Mouse (Mus musculus): ENCODE measurements around the gene Palld. TPM values are rescaled to one million over a fixed set of nuclear protein-coding genes. Genes with fewer than 3 reads are reported as not detected.

Gene Palld
- total RNA-seq, 2 experiments from 2014 or later = 116 to 127 TPM

DNA sequence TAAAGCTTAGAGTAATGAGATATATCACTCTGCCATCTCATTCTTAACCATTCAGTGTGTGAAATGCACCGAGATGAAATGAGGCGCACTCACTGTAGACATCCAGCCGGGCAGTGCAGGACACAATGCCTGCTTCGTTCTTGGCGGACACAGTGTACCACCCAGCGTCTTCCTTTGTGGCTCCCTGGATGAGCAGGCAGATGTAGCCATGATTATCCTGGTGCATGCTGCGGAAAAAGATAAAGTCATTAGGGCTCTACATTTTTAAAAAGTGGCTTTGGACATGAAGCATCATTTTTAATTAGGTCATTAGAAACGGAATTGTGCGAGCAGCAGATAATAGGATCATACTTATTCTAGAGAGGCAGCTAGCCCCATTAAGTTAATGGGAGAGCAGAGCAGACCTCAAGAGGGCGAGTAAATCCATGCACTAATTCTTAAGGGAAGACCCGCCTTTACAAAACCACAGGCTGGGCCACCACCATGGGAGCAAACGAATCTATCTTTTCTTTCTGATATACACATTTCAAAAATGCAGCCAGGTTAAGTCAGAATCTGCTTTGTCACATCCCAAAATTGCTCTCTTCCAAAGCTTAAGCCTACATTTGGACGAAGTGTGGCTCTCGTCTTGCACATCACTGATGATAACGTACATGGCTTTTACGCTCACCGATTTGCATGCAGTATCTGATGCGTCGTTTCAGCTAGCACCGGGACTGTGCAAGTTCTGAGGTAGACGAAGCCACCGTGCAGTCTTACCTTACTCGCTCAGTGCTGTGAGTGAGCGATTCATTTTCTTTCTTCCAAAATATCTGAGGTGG lies 387.2 kb downstream of the Palld start:
- no peak for DNase-seq
- intact Hi-C loops (cut with DNase I; ENCODE audit: low total_unique reads) = no loop called here

DNA sequence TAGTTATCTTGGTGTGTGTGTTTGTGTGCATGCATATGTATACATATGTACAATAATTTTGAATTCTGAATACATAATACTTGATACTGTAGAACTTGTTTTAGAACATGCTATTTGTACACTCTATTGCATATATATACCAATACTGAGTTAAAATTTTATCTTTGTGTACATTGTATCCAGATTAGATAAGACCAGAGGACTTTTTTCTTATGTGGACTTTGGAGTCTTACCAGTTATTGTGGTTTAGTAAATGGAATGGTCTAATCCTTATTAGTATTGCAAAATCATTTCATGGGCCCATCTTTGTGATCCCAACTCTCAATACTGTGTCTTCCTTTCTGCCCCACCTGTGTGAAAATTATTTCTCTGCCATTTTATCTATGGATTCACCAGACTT lies 400.2 kb downstream of the Palld start:
- intact Hi-C loops (cut with DNase I; ENCODE audit: low total_unique reads) = no loop called here
- DNase-seq = no peak

DNA sequence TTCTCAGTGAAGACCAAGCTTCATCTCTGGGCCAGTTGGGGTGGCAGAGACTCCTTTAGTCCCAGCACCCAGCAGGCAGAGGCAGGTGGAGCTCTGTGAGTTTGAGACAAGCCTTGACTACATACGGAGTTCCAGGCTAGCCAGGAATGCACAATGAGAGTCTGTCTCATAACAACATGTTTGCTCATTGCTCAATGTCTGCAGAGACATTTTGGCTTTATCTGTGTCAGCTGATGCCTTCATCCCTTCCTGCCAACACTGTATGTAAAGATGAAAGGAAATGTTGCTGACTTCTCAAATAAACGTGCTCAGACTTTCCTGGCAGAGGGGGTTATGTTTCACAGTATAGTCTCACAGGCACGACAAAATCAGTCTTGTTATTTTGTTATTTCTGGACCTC lies 401.6 kb downstream of the Palld start:
- no peak for DNase-seq
- intact Hi-C loops (cut with DNase I; ENCODE audit: low total_unique reads) = no loop called here

DNA sequence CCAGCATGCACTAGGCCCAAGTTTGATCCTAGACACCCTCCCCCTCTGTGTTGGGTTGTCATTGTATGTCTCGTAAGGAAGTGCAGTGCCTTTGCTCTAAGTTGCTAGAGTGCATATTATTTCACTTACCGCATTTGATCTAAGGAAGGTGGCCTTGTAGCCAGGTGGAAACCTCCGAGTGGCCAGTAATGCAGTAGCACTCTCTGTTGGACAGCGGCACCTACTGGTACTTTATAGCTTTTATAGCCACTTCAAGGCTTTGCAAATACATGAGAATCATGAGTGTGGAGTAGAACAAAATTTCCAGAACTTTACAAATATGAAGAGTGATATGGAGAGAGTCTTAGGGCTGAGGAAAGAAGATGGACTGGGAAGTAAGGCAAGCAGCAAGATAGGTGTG lies 403.5 kb downstream of the Palld start:
- intact Hi-C loops (cut with DNase I; ENCODE audit: low total_unique reads) = loop anchor here (10.0 kb wide), 1 partner anchor 454 kb away; no protein-coding TSS in a partner anchor
- DNase-seq = no peak

DNA sequence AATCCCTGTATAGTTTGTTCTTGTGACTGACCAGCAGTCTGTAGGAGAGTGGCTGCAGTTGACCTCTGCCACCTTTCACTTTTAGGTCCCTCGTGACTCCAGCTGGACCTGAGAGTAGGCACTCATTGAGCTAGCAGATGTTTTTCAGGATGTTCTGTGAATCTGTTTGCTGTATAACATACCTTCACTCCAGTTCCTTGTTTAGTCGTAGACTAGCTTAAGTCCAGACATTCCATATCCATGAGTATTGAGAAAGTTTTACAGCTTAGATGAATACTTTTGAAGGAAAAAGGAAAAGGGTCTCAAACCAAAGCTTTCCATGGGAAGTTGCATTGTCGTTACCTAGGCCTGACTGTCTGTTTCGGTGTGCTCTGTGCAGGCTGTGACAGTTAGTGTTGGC lies 405.4 kb downstream of the Palld start:
- DNase-seq = no peak
- intact Hi-C loops (cut with DNase I; ENCODE audit: low total_unique reads) = loop anchor here (10.0 kb wide), 1 partner anchor 452 kb away; no protein-coding TSS in a partner anchor

DNA sequence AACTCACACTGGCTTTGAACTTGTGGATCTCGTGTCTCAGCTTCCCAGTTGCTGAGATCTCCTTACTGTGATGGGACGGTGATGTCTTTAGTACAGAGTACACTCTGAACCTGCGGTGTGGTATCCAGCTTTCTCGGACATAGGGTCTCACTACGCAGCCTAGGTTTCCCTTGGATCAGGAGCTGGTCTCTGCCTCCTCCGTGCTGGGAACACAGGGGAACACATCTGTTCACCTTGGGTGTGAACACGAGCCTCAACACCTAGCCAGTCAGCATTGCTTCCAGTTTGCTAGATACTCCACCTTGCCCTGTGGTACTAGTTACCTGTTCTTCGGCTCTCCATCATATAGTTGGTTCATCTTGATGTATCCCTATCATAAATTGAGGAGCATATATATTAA lies 413.9 kb downstream of the Palld start:
- intact Hi-C loops (cut with DNase I; ENCODE audit: low total_unique reads) = loop anchor here (10.0 kb wide), 1 partner anchor 264 kb away; the partner anchor contains the start of gene Sh3rf1
- no peak for DNase-seq

DNA sequence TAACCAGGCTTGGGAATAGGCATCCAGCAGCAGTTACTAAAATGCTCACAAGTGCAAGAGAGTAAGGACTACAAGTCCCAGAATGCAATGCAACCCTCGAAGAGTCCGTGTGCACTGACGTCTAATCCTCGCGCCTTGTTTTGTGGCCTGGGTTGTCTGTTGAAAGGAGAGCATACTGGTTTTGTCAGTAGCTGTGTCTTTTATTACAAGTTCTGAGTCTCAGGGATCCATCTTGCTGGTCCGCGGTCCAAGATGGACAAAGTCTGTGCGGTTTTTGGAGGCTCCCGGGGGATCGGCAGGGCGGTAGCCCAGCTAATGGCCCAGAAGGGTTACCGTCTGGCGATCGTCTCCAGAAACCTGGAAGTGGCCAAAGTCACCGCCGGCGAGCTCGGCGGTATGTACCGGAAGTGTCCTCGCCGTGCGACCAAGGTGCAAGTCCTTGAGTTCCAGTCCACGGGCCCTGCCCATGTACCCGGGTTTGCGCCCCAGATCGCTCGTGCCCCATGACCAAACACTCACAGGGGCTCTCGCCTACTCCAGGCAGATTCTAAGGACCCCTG lies 414.8 kb downstream of the Palld start, which contains the start of gene Cbr4:
Gene Cbr4 (plus strand): TSS at position 138 of the 560 bp plus-strand sequence.
- peak; percentile 81 for DNase-seq
- intact Hi-C loops (cut with DNase I; ENCODE audit: low total_unique reads) = loop anchor here (10.0 kb wide), 1 partner anchor 263 kb away; the partner anchor contains the start of gene Sh3rf1

DNA sequence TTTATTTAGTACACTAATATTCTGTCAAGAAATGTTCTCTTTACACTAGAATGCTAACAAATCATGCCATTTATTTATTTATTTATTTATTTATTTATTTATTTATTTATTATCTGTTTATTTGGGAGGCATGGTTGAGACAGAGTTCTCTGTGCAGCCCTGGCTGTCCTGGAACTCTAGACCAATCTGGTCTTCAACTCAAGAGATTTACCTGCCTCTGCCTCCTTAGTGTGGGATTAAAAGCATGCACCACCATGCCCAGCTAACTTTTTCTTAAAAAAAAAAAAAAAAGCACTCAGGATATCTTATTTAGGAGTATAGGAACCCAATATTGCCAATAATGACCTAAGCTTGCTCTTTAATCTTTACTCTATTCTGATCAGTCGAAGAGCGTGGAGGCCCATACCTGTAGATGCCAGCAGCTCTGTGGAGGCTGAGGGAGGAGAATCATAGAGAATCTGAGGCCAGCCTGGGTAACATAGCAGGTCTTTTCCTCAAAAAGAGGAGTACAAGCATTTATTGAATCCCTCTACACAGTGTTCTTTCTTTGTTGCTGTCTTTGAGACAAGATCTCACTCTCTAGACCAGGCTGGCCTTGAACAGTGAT lies 415.5 kb downstream of the Palld start:
- no peak for DNase-seq
- intact Hi-C loops (cut with DNase I; ENCODE audit: low total_unique reads) = loop anchor here (10.0 kb wide), 1 partner anchor 262 kb away; the partner anchor contains the start of gene Sh3rf1

DNA sequence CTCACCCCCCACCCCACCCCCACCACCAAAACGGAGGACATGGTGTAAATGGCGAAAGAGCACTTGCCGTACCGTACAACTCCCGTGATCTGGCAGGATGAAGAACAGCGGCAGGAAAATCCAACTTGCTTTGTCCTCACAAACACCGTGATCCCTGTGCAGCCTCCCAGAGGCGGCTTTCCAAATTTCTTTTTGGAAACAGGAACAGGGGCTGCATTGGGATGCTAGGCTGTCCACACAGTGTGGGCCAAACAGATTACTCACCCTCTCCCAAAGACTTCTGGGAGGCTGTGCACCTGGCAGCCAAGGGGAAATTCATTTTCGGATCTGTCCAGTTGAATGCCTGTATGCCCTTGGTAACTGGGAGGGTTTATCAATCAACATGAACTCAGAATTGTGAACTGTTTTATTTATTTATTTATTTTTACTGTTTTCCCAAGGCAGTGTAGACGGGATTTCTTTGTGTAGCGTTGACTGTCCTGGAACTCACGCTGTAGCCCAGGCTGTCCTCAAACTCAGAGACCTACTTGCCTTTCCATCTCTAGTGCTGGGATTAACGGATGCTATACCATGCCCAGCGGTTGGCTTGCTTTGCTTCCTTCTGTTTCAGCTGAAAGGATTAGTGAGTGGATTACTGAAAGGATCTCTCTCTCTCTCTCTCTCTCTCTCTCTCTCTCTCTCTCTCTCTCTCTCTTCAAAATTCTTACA lies 422.1 kb downstream of the Palld start:
- intact Hi-C loops (cut with DNase I; ENCODE audit: low total_unique reads) = loop anchor here (10.0 kb wide), 1 partner anchor 256 kb away; the partner anchor contains the start of gene Sh3rf1
- DNase-seq = peak; percentile 19

DNA sequence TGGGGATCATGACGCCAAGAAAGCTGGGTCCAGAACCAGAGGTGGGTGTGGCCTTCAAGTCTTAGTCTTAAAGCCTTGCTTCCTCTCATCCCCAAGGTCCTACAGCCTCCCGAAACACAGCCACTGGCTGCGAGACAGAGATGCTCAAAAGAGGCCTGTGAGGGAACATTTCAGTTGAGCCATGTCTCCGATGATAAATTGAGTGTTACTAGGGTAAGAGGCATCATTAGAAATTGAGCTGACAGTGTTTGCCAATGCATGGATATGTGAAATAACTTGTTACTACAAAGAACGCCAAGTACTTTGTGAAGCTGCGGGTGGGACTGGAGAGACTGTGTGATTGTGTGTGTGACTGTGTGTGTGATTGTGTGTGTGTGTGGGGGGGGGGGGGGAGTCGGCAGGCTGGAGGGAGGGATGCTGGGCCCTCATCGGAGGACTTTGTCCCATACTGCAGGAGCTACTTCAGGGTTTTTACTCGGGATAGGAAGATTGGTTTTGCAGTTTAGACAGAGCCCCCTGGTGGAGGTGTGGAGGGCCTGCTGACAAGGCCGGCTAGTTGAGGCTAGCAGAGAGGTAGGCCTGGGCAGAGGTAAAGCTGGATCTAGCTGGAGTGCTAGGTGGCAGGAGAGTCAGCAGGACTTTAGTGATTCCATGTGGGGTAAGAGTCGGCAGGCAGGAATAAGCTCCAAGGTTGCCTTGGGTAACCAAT lies 422.8 kb downstream of the Palld start:
- intact Hi-C loops (cut with DNase I; ENCODE audit: low total_unique reads) = loop anchor here (10.0 kb wide), 1 partner anchor 255 kb away; the partner anchor contains the start of gene Sh3rf1

DNA sequence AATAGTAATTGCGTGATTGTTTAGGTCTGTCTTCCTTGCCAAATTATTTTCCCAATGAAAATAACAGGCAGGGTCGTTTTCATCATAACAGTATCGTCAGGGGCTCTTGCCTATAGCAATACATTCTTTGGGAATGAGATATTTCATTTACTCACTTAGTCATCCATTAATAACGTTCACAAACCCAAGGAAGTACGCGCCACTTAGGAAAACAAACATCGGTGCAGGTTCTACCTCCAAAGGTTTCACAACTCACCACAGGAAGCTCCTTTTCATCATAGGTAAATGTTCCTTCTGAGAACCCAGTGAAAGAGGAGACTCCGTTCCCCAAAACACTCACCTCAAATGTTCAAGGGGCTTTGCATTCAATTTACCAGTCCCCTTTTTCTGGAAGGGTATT lies 423.7 kb downstream of the Palld start:
- intact Hi-C loops (cut with DNase I; ENCODE audit: low total_unique reads) = no loop called here
- no peak for DNase-seq

More for the DNA sequence above, 422.8 kb downstream of the Palld start:
- peak; percentile 64 for DNase-seq

DNA sequence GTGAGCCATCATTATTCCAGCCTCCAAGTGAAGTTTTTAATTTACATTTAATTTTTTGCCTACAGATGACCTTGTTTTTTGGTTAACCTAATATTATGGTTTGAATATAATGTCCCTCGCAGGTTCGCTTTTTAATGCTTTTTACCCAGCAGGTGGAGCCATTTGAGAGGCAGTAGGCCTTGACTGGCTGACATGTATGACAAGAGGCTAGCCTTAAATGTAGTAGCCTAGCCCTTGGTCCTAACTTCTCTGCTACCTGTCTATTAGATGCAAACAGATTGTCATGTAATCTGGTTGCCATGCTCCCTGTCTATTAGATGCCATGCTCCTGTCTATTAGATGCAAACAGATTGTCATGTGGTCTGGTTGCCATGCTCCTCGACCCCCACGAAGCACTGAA lies 424.3 kb downstream of the Palld start:
- intact Hi-C loops (cut with DNase I; ENCODE audit: low total_unique reads) = no loop called here
- DNase-seq = no peak

DNA sequence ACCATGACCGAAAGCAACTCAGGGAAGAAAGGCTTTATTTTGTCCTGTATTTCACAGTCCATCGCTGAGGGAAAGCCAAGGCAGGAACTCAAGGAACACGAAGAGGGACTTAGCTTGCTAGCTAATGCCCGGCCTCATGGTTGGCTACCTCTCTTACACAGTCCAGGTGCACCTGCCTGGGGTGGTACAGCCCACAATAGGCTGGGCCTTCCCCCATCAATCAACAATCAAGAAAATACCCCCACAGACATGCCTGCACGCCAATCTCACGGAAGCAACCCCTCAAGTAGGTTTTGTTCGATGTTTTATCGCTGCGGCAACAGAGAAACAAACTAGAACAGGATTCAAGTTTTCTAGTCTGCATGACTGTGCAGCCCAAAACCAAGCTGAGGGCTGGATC lies 426.3 kb downstream of the Palld start:
- DNase-seq = no peak
- intact Hi-C loops (cut with DNase I; ENCODE audit: low total_unique reads) = no loop called here

DNA sequence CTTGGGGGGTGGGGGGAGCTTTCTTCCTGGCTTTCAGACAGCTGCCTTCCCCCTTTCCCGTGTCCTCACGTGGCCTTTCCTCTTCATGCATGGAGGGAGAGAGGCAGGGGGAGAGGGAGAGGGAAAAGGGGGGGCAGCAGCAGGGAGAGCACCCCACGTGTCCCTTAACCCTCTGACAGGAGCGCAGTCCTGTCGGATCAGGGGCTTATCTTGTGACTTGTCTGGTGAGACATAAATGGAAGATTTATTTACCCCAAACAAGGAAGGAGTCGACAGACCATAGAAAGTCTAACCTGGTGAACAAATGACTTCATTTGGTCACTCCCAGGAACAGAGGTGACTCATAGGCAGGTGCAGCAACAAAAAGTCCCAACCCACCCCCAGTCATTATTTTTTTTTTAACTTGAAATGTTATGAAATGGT lies 427.2 kb downstream of the Palld start:
- intact Hi-C loops (cut with DNase I; ENCODE audit: low total_unique reads) = no loop called here
- no peak for DNase-seq

DNA sequence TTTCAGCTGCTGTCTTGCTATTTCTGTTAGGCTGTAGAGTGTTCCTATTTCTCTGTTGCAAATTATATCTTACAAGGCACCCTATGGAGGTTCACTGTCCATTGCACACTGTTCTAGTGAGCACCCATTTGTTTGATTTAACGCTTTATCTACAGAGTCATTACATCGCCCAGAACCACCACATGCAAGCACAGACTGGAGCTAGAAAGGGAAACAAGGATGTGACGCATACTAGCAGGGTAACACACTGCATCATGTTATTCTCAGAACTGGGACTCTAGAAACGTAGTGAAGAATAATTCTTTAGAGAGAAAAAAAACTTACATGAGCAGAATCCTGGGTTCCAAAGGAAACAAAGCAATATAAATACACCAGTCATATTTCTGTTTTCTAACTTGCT lies 432.3 kb downstream of the Palld start:
- intact Hi-C loops (cut with DNase I; ENCODE audit: low total_unique reads) = no loop called here
- no peak for DNase-seq

DNA sequence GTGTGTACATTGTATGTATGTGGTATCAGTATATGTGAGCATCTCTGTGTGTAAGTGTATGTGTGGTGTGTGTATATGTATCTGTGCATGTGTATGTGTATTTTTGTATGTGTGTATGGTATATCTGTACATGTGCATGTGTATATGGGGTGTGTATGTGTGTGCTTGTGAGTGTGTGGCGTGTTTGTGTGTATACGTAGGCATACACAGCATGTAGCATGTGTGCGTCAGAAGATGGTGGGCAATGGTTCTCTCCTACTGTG lies 435.0 kb downstream of the Palld start:
- intact Hi-C loops (cut with DNase I; ENCODE audit: low total_unique reads) = no loop called here
- DNase-seq = no peak

DNA sequence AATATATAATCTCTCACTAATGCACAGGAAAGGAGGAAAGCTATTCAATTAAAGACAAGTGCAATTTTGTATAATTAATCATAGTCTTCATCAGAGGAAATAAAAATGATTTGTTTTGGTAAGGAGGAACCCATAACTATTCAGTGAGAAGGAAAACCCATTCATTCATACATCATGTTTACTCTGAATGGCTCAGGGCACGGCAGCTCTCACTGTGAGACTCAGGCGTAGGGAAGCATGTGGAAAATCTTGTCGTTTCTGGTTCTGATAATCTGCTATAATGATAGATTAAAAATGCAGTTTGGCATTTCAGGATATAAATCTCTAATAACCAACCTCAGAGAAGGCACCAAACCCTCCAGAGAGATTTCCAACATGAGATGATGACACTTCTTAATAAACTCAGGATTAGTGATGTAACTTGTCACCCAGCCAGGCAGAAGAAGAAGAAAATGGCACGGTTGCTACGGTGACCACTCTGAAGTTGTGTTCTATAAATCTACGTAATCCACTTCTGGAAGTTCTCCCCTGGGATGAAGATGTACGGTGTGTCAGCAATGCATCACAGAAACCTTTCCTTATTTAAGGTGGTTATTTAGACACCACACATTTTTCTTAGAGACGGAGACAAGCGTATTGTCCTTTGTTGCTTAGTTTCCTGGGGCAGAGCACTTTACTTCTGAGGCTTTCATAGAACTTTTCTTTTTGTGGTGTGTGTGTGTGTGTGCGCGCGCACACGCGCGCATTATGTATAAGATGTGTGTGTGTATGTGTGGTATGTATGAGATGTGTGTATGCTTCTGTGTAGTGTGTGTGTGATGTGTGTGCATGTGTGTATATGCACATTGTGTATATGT lies 435.6 kb downstream of the Palld start:
- DNase-seq = no peak
- intact Hi-C loops (cut with DNase I; ENCODE audit: low total_unique reads) = no loop called here

DNA sequence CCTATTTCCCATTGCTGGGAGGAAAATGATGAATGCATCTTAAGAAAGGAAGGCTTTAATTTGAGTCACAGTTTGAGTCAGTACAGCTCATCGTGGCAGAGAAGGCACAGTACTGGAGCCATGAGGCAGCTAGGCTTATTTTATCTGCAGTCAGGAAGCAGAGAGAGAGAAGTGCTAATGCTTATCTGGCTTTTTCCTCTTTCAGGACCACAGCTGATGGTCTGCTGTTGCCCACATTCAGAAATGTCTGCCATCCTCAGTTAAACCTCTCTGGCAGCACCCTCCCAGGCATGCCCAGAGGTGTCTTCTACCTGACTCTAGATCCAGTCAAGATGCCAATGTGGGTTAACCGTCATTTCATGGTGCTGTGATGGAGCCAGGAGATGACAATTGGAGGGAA lies 438.1 kb downstream of the Palld start:
- DNase-seq = no peak
- intact Hi-C loops (cut with DNase I; ENCODE audit: low total_unique reads) = no loop called here
